Mouse (Mus musculus) embryonic stem cell, embryonic (primary cell): Measurements from ENCODE around the gene Uckl1.

Experiments
- CTCF ChIA-PET, 4 experiments: fragments of 300-600 bp in 2 of 4; fragments of 350-600 bp in 2 of 4; sonication (Branson Sonifier 250); formaldehyde crosslinking; loops; one replicate each; lab custom pipeline; 2022; ENCODE audit warnings: inconsistent platforms in 2 of 4; lab: Charles Lee
- POLR2A ChIA-PET, 4 experiments: fragments of 300-600 bp in 2 of 4; fragments of 350-600 bp in 2 of 4; sonication (Branson Sonifier 250); formaldehyde crosslinking; loops; one replicate each; lab custom pipeline; 2022; ENCODE audit warnings: antibody characterized with exemption in 4 of 4, inconsistent platforms in 1 of 4; lab: Charles Lee

Gene Uckl1

DNA sequence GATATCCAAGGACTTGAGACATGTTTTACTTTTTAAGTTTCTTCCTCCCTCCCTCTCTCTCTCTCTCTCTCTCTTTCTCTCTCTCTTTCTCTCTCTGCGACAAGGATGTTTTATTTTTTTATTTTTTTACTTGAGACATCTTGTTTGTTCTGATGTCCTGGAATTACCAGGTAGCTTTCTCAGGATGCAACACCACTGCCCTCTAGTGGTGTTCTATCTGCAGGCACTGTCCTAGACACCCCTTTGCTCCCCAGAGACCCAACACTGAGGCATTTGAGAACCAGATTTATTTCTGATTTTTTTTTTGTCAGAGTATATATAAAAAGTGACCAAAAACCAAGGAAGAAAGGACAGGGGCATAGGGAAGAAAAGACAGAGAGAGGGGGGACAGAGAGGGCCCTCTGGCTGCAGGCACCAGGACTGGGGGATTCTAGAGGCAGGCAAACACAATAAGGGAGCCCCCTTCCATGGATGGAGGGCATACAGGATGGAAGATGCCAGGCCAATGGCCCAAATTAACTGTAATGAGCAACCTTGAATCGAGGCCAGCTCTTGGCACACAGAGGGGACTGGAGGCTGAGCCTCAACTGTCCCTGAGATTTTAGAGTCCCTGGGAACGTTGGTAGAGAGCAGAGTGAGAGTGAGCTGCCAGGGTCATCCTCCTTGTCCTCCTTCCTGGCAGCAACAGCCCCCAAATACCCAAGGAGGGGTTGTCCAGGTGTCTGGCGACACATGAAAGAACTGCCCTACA lies 10.4 kb upstream of the Uckl1 start:
- ChIA-PET CTCF (interaction anchor here (0.5 to 1.6 kb wide), 29 partner anchors 9 to 385 kb away, joined by 3 to 14 read pairs (median 4); partner anchors contain the start of genes Dnajc5 (in 1 of the 4) and Uckl1 (in 1 of the 4)), POLR2A (interaction anchor here in 2 of 4 experiments (0.6 to 2.7 kb wide), 6 partner anchors 24 to 282 kb away, joined by 3 to 7 read pairs (median 3); partner anchors contain the start of genes Dnajc5 (in 1 of the 2), Oprl1 (in 1 of the 2) and Tcea2 (in 1 of the 2))

DNA sequence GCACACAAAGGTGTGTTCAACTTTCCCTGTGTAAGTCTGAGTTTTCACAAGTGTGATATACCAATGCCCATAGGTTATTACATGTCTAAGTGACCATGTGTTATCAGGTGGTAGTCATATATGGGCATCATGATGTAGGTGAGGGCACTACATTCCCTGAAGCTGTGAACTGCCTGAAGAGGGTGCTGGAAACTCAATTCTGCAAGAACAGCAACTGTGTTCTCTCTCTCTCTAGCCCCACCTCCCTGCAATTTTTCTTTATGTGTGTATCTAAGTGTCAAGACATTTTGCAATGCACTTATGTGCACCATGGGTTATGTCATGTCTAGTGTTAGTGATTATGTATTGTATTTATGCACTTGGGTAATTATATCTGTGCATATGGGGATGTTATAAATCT lies 9.2 kb upstream of the Uckl1 start:
- CTCF ChIA-PET, result interaction anchor here in 2 of 4 experiments (1.1 to 1.6 kb wide), 3 partner anchors 26 to 201 kb away, joined by 5 to 7 read pairs (median 5); partner anchors contain the start of gene Dnajc5 (in 1 of the 2)
- POLR2A ChIA-PET, result interaction anchor here in 1 of 4 experiments (1.1 kb wide), 1 partner anchor 100 kb away, joined by 3 read pairs; the partner anchor contains the start of gene Rgs19

DNA sequence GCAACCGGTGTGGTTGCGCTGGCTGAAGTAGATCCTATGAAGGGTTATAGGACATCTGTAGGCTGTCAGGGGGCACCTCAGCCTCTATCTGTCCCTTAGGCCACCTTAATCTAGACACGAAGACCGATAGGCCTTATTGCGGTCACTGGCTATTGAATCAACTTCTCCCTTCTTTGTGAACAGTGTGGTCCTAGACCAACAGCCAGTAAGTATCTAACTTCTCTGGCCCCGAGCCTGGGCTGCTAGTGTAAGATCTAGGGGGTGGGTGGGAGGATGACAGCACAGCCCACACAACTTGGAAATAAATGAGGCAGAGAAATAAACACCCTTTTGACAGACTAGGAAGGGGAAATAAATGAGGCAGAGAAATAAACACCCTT lies 8.3 kb upstream of the Uckl1 start:
- ChIA-PET CTCF (interaction anchor here in 2 of 4 experiments (0.6 to 0.8 kb wide), 2 partner anchors 30 to 554 kb away, joined by 4 to 12 read pairs; no protein-coding TSS in a partner anchor), POLR2A (interaction anchor here in 1 of 4 experiments (0.6 to 1.1 kb wide), 2 partner anchors 100 to 1244 kb away, joined by 3 read pairs; partner anchors contain the start of gene Rgs19)

DNA sequence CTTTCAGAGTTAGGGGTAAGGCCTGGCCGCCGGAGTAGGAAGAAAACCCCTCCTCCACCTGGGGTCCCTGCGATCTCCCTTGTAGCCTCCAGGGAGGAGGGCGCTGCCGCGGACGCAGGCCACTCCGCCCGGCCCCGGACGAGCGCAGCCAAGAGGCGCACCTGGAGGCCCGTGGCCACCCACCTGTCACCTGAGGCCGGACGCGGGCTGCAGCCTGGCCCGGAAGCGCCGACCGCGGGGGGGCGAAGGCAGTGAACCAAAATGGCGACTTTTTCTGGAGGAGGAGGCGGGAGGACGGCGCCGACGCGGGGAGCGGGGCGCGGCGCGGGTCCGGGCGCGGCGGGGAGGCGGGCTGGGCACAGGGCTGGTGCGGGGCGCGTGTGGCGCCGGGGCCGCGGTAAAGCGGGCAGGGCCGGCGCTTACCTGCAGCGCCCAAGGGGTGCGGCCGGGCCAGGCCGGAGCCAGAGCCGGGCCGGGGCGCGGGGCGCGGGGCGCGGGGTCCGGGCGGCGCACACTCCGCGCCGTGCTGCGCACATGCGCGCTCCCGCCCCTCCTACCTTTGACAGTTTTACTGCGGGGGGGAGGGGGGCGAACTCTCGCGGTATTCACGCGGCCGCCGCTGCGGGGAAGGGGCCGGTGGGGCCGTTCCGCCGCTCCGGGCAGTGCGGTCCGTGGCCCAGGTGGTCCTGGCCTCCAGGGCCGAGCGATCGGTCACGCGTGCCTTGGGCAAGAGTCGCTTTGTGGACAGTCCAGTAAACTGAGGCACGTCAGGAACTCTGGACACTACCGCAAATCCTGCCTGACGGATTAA lies 7.7 kb upstream of the Uckl1 start, which contains the start of gene Zfp512b:
Zfp512b (minus strand) TSS at position 573 of the 811 bp plus-strand sequence.
- CTCF ChIA-PET, result interaction anchor here in 2 of 4 experiments (0.6 to 0.8 kb wide), 2 partner anchors 30 to 553 kb away, joined by 4 to 12 read pairs; no protein-coding TSS in a partner anchor
- POLR2A ChIA-PET, result interaction anchor here in 3 of 4 experiments (0.6 to 3.3 kb wide), 5 partner anchors 8 to 1244 kb away, joined by 3 to 19 read pairs (median 3); partner anchors contain the start of genes Rgs19 (in 1 of the 3) and Samd10 (in 1 of the 3)

DNA sequence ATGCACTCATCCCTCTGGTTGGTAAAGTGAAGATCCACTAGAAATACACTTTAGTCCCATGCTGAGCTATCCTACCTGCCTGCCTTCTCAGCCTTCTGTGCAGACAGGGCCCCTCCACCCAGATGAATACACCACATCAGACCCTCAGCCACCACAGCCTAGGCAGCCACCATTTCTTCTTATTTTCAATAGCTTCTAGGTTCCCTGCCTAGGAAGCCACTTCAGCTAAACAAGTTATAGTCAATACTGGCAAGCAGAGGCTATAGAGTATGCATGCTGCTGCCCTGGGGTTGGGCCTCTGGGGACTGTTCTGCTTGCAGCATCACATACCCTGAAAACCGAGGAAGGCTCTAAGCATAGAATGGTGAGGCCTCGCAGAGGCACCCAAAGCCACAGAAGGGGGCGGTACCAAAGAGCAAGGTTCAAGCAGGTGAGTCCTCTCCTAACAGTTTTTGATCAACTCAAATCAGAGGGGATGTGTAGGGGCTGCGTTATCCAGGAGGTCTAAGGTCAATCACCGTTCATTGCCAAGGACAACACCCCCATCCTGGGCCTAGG lies 6.9 kb upstream of the Uckl1 start, which contains the start of gene Prpf6:
Prpf6 (plus strand) TSS at position 341 of the 558 bp plus-strand sequence.
- POLR2A ChIA-PET, result interaction anchor here (1.3 to 3.3 kb wide), 5 partner anchors 9 to 206 kb away, joined by 3 to 19 read pairs (median 4); partner anchors contain the start of gene Samd10 (in 1 of the 4)

DNA sequence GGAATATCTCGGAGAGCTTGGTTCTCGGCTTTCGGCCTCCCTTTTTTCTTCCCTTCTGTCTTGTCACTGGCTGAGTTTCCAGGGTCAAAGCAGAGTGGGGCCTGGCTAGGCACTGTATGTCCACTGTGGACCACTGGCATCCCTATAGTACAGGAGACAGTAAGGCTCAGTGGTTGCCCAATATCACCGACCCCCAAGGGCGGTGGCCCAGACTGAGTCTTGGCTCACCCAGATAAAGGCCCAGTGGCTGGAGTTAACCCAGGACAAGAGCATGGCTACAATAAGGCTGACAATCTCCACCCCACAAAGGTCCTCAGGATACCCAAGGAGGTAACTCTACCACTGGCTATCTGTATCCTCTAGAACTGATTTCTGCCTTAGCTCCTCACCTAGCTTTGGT lies 5.8 kb upstream of the Uckl1 start:
- POLR2A ChIA-PET, result interaction anchor here in 2 of 4 experiments (0.9 to 3.3 kb wide), 6 partner anchors 9 to 222 kb away, joined by 3 to 19 read pairs (median 4); partner anchors contain the start of genes Samd10 (in 2 of the 2) and Tpd52l2 (in 1 of the 2)
- CTCF ChIA-PET, result interaction anchor here in 1 of 4 experiments (1.2 to 1.3 kb wide), 2 partner anchors 11 to 22 kb away, joined by 3 read pairs; no protein-coding TSS in a partner anchor

More for the DNA sequence above, 6.9 kb upstream of the Uckl1 start, which contains the start of gene Prpf6:
- CTCF ChIA-PET, result interaction anchor here in 2 of 4 experiments (0.5 to 0.7 kb wide), 2 partner anchors 25 to 71 kb away, joined by 3 read pairs; partner anchors contain the start of gene Dnajc5 (in 1 of the 2)

DNA sequence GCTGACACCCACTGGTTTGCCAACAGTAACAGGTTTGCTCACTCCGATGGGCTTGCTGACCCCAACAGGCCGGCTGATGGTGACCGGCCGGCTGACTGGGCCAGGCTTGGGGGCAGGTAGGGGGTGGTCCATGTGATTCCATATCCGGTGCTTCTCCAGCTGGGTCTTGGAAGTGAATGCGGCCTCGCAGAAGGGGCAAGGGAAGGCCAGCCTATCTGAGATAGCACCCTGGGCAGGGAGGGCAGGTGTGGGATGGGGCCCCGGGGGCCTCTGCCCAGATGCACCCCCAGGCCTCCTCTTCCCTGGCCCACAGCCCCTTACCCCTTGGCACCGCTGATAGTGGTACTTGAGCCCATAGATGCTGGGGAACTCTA lies 5.0 kb upstream of the Uckl1 start:
- ChIA-PET CTCF (interaction anchor here in 1 of 4 experiments (1.2 to 1.3 kb wide), 2 partner anchors 12 to 22 kb away, joined by 3 read pairs; no protein-coding TSS in a partner anchor), POLR2A (interaction anchor here in 2 of 4 experiments (1.2 to 3.3 kb wide), 3 partner anchors 9 to 222 kb away, joined by 3 to 19 read pairs (median 4); partner anchors contain the start of gene Samd10 (in 2 of the 2))

DNA sequence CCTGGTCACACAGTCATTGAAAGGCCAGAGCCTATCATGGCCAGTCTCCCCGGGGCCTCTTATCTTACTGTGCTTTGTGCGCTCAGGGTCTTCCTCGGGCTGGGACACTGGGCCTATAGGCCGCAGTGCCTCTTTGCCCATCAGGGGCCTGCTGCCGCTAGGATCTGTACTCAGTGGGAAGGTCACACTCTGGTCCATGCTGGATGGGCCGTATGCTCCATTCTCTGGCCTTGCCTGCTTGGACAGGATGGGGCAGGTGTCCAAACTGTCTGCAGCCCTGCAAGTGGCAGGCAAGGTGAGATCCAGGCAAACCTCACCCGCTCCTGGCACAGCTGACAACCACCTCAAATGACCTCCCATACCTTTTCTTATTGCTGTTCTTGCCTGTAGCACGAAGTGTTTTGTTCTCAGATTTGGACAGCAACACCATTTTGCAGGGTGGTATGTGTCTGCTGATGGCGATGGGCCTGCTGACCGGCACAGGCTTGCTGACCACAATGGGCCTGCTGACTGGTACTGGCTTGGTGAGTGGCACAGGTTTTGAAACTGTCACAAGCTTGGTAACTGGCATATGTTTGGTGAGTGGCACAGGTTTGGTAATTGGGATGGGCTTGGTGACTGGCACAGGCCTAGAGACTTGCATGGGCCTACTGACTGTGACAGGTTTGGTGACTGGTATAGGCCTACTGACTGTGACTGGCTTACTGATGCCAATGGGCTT lies 4.5 kb upstream of the Uckl1 start:
- ChIA-PET POLR2A (interaction anchor here in 2 of 4 experiments (1.2 to 3.3 kb wide), 2 partner anchors 11 to 221 kb away, joined by 3 to 19 read pairs; partner anchors contain the start of gene Samd10 (in 1 of the 2)), CTCF (interaction anchor here in 1 of 4 experiments (1.2 to 1.3 kb wide), 2 partner anchors 12 to 21 kb away, joined by 3 read pairs; no protein-coding TSS in a partner anchor)

DNA sequence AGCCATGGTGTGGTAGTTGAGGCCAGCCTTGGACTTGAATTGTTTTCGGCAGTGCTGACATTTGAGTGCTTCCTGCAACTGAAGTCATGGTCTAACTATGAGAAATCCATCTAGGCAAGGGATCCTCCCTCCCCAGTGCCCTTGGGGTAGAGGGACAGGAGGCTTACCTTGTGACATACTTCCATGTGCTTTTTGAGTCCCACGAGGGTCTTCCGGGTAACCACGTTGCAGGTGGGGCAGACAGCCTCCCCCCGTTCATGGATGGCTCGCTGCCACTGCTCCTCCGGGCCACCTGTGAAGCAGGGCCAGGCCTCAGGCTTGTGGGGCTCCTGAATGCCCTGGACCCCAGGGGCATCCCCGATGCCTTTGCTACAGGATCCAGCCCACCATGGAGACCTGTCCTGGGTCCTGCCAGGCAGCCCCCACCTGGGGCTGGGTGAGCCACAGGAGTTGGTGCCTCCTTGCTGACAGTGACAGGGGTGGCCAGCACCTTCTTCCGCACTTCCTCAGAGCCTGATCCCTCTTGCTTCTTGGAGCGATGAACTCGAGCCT lies 3.6 kb upstream of the Uckl1 start:
- POLR2A ChIA-PET, result no interaction called here
- CTCF ChIA-PET, result no interaction called here

DNA sequence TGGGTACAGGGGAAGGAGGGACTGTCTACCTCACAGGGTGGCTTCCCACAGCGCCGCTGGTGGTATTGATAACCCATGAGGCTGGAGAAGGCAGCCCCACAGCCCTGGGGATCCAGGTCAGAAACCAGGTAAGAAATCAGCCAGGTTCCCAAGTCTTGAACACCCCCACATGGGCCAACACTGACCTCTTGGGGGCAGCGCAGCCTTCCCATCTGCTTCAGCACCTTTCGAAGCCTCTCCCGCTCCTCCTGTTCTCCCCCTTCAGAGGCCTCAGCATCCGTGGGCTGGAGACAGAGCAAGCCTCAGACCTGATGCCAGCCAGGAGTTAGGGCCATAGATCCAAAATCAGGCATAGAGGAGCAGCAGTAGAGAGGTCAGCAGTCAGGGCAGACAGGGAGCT lies 3.1 kb upstream of the Uckl1 start:
- ChIA-PET POLR2A (no interaction called here), CTCF (no interaction called here)

DNA sequence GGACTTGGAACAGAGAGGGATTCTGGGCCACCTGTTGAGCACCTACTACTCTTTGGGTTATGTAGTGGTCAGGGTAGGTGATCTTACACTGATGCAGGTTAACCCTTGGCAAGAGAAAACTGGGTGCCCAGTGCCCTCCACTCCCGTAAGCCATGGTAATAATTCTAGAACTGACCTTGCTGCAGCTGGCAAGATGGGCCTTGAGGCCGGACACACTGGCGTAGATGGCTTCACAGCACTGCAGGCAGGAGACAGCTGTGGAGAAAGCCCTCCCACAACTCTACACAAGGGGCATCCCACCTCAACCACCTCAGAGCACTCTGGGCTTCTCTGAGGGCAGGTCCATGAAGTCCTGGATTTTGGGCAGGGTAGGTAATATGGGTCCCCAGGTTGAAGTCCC lies 1.4 kb upstream of the Uckl1 start:
- ChIA-PET CTCF (interaction anchor here in 1 of 4 experiments (0.9 kb wide), 1 partner anchor 9 kb away, joined by 3 read pairs; no protein-coding TSS in a partner anchor), POLR2A (interaction anchor here in 2 of 4 experiments (1.2 to 2.5 kb wide), 2 partner anchors 14 to 15 kb away, joined by 3 to 14 read pairs; partner anchors contain the start of gene Samd10 (in 1 of the 2))

DNA sequence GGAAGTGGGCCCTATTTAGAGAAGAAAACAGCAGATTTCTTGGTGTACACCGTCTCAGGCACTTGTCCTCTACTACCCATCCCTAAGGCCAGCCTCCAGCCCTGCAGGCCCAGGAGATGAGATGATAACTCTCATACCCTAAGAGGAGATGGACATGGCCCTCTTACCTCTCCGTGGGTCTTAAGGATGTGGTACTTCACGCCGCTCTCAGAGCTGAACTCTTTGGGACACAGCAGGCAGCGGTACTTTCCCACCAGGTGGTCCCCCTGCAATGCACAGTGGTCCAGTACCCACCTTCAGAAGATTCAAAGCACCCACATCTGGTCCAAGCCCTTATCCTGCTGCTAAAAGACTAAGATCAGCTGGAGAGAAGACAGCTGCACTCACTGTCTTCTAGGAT lies 814 bp upstream of the Uckl1 start:
- ChIA-PET CTCF (interaction anchor here in 2 of 4 experiments (0.9 to 1.6 kb wide), 2 partner anchors 9 to 10 kb away, joined by 3 to 5 read pairs; no protein-coding TSS in a partner anchor), POLR2A (interaction anchor here in 2 of 4 experiments (0.8 to 5.9 kb wide), 4 partner anchors 14 to 66 kb away, joined by 3 to 26 read pairs (median 8); partner anchors contain the start of genes Samd10 (in 2 of the 2) and Dnajc5 (in 1 of the 2))

DNA sequence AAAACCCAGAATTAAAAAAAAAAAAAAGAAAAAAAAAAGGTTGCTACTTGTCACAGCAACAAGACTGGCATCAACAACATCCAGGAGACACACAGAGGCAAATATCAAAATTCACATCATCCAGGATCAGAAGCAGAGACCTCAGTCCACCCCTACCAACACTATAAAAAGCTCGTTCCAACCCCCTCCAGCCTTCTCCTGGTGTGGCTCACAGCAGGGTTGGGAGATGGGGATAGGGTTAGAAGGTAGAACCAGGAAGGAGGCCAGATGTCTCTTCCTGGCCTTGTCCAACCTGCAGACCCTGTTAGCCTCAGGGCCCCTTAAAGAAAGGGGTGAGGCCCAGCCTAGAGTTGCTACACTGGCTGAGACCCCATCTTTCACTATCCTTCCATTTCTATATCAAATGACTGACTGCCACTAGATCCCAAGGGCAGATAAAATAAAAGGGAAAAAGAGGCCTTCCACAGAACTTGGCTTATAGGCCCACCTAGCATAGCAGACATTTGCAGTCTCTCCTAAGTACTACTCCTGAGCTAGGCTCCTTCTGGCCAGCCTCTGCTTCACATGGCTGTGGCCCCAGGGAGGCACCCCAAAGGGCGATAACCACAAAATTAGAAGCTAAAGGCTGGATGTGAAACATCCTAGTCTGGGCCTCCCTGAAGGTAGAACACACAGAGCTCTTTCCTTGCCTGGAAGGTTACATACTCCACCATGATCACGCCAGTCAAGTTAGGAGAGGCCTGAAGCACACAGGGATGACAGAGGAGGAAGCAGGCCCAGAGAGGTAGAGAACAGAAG lies 1.0 kb downstream of the Uckl1 start:
- CTCF ChIA-PET, result no interaction called here
- POLR2A ChIA-PET, result interaction anchor here (0.7 to 5.9 kb wide), 7 partner anchors 15 to 818 kb away, joined by 3 to 46 read pairs (median 5); partner anchors contain the start of genes Dnajc5 (in 1 of the 4) and Samd10 (in 1 of the 4)

DNA sequence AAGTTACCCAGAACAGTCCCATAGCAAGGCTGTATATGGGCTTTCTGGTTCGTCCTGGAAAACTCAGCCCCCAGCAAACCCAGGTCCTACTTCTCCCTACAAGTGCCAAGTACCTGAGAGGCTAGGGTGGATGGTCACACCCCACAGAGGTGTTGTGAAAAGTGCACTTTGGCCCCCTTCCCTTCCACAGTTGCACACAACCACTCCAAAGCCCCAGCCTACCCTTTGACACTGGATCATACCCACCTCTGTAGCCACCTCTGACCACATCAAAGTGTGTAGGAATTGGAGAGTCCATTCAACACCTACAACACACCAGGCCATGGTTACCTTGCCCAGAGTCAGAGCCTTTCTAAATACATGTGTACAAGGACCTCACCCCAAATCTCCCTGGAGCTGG lies 1.8 kb downstream of the Uckl1 start:
- ChIA-PET CTCF (interaction anchor here in 1 of 4 experiments (1.0 kb wide), 1 partner anchor 61 kb away, joined by 3 read pairs; no protein-coding TSS in a partner anchor), POLR2A (interaction anchor here (0.7 to 5.9 kb wide), 10 partner anchors 9 to 201 kb away, joined by 3 to 46 read pairs (median 6); partner anchors contain the start of genes Dnajc5 (in 2 of the 4) and Samd10 (in 1 of the 4))

DNA sequence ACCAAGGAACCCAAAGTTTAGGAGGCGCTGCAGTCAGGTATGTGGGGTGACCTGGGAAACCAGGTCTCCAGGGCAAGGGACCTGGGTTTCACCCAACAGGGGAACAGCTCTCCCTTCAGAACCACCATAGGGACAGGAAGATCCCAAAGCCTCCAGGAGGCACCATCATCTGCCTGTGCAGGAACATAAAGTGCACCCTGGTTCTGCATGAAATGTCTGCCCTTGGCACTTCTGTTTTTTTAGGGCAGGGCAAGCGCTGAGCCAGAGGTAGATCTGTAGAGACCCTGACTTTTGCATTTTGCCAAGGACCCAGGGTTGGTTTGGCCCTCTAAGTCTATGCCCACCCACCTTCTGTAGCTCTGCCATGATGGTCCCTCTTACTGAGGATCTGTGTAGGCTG lies 2.3 kb downstream of the Uckl1 start:
- ChIA-PET CTCF (interaction anchor here in 3 of 4 experiments (0.8 to 1.9 kb wide), 4 partner anchors 17 to 96 kb away, joined by 3 to 8 read pairs (median 3); partner anchors contain the start of gene Samd10 (in 1 of the 3)), POLR2A (interaction anchor here in 3 of 4 experiments (0.9 to 5.9 kb wide), 10 partner anchors 9 to 469 kb away, joined by 3 to 46 read pairs (median 6); partner anchors contain the start of genes Dnajc5 (in 2 of the 3) and Samd10 (in 1 of the 3))
